Mouse (Mus musculus) forebrain, embryonic 13.5 days (tissue): ENCODE data around the gene Spindoc. TPM values are rescaled to one million over a fixed set of nuclear protein-coding genes. Genes with fewer than 3 reads are reported as not detected.
A peak's percentile ranks its signal among the peaks of the same experiment; 100 is the strongest.
"Not testable (repeated sequence)": the region's sequence is repeated elsewhere in the genome, so short reads cannot be mapped to it uniquely, and the experiment has no call there.

Experiments
- ATAC-seq: fragments of 200-750 bp; cut with Nextera tagmentation; 2 replicates; pipeline ENCODE4 v1.8.0; 2017
- H3K27ac ChIP-seq: fragments of 300-500 bp; sonication (generic); 2 replicates; pipeline ENCODE4 v1.5.1; 2015; ENCODE audit warnings: inconsistent platforms, mild to moderate bottlenecking, moderate library complexity
- H3K27me3 ChIP-seq: fragments of 300-500 bp; sonication (generic); 2 replicates; pipeline ENCODE4 v1.6.1; 2015; ENCODE audit warnings: mild to moderate bottlenecking, inconsistent platforms
- H3K36me3 ChIP-seq: fragments of 300-500 bp; sonication (generic); 2 replicates; pipeline ENCODE4 v1.6.1; 2015; ENCODE audit warnings: mild to moderate bottlenecking, inconsistent platforms; ENCODE audit not compliant: poor library complexity, severe bottlenecking
- H3K4me1 ChIP-seq: fragments of 300-500 bp; sonication (generic); 2 replicates; pipeline ENCODE4 v1.6.1; 2015; ENCODE audit warnings: inconsistent platforms
- H3K4me2 ChIP-seq: fragments of 300-500 bp; sonication (generic); 2 replicates; pipeline ENCODE4 v1.6.1; 2015; ENCODE audit warnings: inconsistent platforms, mild to moderate bottlenecking, moderate library complexity
- H3K4me3 ChIP-seq: fragments of 300-500 bp; sonication (generic); 2 replicates; pipeline ENCODE4 v1.5.1; 2015; ENCODE audit warnings: mild to moderate bottlenecking, inconsistent platforms
- H3K9ac ChIP-seq: fragments of 300-500 bp; sonication (generic); 2 replicates; pipeline ENCODE4 v1.6.1; 2015; ENCODE audit warnings: mild to moderate bottlenecking, inconsistent platforms
- H3K9me3 ChIP-seq: fragments of 300-500 bp; sonication (generic); replicated peaks from 2 replicates; pipeline ENCODE4 v1.6.1; 2016; ENCODE audit warnings: inconsistent platforms
- WGBS: fragments of 180-500 bp; shearing (Covaris S2); methylation state at CpG from one replicate; pipeline ENCODE4 v1.1.7; 2015; 5-methylcytosine and 5-hydroxymethylcytosine counted together
- polyA plus RNA-seq: library from polyadenylated mRNA; unstranded; fragments of >200 nt; fragmentation: Nextera tagmentation; extraction: Ambion mirVana; gene quantifications from 2 replicates; pipeline ENCODE4 v1.2.1, GENCODE M21; 2015

Gene Spindoc
- polyA plus RNA-seq, 1 experiment from 2014 or later = 47.5 TPM

DNA sequence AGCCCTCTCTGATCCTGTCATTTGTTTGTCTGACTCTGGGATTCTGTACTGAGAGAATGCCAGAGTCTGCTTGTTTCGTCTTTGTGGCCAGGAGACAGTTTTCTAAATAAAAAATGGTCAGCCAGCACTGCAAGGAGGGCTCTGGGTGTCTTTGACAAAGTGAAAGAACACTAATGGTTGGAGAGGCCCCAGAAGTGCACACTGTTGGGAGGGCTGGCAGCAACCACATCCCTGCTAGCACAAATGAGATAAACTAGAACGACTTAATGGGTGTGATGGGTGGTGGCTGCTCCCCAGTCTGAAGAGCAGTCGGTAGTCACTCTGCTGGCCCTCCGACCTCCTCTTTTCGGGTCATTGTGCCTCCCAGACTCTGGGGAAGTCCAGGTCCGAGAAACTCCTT lies 36.3 kb upstream of the Spindoc start:
- no peaks in the 10 kb centered on the region for H3K9me3 ChIP-seq
- H3K4me1 ChIP-seq = peaks cover 68% of the 10 kb centered on the region
- H3K27me3 ChIP-seq = no peaks in the 10 kb centered on the region
- ATAC-seq = no peak
- H3K4me3 ChIP-seq = peak overlapping the region; percentile 85
- peaks cover 42% of the 10 kb centered on the region for H3K36me3 ChIP-seq
- H3K9ac ChIP-seq = peak overlapping the region; percentile 99
- peak overlapping the region; percentile 88 for H3K4me2 ChIP-seq
- 17% methylated on average over 6 of the region's 6 CpGs for WGBS
- peak overlapping the region; percentile 98 for H3K27ac ChIP-seq

DNA sequence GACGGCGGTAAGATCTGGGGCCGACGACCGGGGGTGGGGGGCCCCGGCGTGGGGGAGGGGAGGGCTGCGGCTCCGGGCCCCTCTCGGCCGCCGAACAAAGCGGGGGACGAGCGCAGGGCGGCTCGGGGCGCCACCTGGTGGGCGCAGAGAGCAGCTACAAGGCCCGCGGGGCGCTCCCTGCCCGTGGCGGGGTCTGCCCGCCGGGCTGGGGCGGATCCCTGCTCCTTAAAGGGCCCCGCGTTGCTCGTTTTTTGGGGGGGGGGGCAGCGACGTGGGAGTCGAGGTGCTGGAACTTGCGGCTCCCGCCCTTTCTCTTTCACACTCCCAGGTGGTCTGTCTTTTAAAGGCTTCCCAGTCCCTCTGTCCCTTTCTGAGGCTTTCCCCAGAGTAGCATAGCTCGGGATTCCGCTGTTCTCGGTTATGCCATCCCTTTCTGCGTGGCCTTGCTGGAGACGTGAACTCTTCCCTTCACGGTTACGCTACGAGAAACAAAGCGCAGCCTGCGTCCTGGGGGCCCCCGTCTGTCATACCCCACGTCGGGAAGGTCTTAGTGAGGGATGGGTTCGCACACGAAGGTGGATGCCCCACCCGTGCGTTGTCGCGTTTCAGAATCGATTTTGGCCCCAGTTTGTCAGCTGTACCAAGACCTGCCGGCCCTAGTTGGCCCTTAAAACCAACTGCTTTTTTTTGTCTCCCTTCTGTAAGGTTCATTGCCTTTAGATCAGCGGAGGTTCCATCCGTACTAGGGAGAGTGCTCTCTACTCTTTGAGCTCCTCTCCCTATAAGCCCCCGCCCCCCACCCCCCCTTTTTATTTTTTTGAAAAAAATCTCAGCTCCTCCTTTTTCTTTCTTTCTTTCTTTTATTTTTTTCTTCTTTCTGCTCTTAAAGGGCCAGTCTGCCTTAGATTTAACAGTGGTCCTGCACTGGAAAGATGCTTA lies 35.4 kb upstream of the Spindoc start:
- Histone ChIP-seq H3K4me1 (peaks cover 58% of the 10 kb centered on the region), H3K4me3 (peak overlapping the region; percentile 85), H3K36me3 (peaks cover 35% of the 10 kb centered on the region), H3K27me3 (no peaks in the 10 kb centered on the region), H3K27ac (peak overlapping the region; percentile 98), H3K4me2 (peak overlapping the region; percentile 88), H3K9me3 (no peaks in the 10 kb centered on the region), H3K9ac (peak overlapping the region; percentile 99)
- under 1% methylated on average over 35 of the region's 59 CpGs for WGBS
- peak; percentile 71 for ATAC-seq

DNA sequence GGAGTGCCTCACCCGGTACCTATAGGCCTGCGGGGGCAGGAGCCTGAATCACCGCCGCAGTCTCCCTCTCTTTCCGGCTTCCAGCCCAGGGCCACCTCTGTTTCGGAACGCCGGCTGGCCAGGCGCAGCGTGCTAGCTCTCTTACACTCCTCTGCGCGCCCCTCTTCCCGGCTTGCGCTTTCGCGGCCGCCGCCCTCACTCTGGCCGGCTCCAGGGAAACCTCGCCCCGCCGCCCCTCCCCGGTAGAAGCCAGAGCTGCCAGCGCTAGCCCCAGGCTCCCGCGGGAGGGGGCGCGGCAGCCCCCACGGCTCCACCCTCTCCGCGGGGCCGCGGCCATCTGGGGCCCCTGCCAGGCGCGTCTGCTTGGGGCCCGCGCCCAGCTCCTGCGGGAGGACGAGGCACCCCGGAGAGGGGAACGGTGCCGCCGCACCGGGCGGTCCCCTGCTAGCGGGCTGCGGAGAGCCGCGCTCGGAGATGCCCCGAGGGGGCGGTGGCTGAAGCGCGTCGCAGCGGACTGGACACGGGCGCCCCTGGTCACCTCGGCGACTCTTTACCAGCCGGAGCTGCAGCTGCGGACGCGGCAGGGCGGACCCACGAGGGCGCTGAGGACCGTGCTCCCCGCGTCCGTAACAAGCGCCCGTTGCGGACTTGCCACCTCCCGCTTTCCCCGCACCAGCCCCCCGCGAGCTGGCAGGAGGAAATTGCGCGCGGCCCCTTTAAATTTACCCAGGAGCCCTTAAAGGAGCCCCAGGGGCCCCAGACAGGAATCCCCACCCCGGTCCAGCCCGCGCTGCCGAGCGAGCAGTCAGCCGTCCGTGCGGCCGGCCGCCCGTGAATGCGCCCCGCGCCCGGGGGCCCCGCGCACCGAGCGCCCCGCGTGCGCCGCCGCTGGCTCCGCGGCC lies 34.3 kb upstream of the Spindoc start, which contains the start of gene 2700081O15Rik:
Gene 2700081O15Rik (plus strand): TSS at position 792 of the 902 bp plus-strand sequence.
- ATAC-seq = peak; percentile 60
- H3K9ac ChIP-seq = peak within 1 kb of the TSS; percentile 99
- WGBS = under 1% methylated on average over 62 of the region's 107 CpGs
- peaks cover 24% of the 10 kb centered on the region for H3K36me3 ChIP-seq
- peak within 1 kb of the TSS; percentile 98 for H3K27ac ChIP-seq
- peaks cover 47% of the 10 kb centered on the region for H3K4me1 ChIP-seq
- peak within 1 kb of the TSS; percentile 85 for H3K4me3 ChIP-seq
- peak within 1 kb of the TSS; percentile 88 for H3K4me2 ChIP-seq
- H3K9me3 ChIP-seq = no peaks in the 10 kb centered on the region
- no peaks in the 10 kb centered on the region for H3K27me3 ChIP-seq

DNA sequence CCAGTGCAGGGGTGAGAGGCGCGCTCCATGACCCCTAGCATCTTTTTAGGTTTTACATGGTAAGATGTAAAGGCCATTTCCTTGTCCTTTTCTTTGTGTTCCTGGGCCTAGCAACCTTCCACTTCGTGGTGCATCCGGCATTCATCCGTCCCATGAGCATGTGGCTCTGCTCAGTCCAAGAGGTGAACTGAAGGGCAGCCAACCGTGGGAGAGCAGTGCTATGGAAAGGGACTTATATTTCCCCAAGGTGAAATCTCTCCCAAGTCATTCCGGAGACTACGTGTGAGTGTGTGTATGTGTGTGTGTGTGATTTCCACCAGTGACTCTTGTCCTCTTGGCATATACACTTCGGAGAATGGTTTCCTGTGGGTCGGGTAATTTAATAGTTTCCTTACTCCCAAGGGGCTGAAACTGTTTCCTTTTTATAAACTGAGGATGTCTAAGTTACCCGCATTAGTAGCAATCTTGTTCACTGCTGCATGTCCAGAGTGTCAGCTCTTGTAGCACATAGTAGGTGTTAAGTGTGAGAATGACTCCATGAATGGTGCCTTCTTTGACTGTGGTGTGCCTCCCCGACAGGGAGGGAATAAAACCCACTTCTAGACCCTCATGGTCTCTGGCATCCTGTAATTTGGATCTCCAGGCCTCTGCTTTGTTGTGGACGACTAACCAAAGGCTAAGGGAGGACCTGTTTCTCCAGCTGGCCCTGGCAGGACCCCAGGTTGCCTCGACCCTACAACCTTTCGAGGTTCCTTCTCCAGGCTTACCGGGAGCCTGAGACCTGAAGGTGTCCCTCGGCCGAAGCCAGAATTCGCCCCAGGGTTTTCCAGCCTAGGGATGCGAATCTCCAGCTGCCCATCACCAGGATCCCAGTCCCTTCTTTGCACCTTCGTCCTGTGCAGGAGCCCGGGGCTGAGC lies 33.4 kb upstream of the Spindoc start:
- peak overlapping the region; percentile 98 for H3K27ac ChIP-seq
- 40% methylated on average over 22 of the region's 22 CpGs for WGBS
- peaks cover 38% of the 10 kb centered on the region for H3K4me1 ChIP-seq
- H3K4me3 ChIP-seq = peak overlapping the region; percentile 85
- peaks cover 15% of the 10 kb centered on the region for H3K36me3 ChIP-seq
- H3K4me2 ChIP-seq = peak overlapping the region; percentile 88
- ATAC-seq = no peak; the same call in 1 of the 2 replicates
- H3K9me3 ChIP-seq = no peaks in the 10 kb centered on the region
- H3K27me3 ChIP-seq = no peaks in the 10 kb centered on the region
- peak overlapping the region; percentile 99 for H3K9ac ChIP-seq

DNA sequence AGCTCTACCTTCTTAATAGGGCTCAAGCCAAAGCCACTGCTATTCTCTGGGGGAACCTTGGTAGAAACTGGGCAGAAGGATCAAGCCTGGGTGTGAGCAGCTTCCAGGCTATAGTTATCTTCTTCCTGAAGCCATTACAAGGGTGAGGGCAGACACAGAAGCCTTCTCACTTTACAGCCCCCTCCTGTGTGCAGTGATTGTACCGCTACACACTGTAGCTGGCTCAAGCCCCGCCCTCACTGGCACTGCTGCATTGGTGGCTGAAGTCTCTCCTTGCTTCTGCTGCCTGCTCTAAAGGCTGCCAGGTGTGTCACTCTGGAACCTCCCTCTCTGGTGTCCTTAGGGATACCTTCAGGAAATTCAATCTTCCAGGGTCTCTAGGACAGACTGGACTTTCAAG lies 29.6 kb upstream of the Spindoc start:
- no peak overlapping the region for H3K4me2 ChIP-seq
- no peak for ATAC-seq
- no peak overlapping the region for H3K27ac ChIP-seq
- no peak overlapping the region for H3K4me3 ChIP-seq
- peaks cover 4% of the 10 kb centered on the region; the same call in 1 of the 2 replicates for H3K9me3 ChIP-seq
- no peaks in the 10 kb centered on the region for H3K27me3 ChIP-seq
- peaks cover 12% of the 10 kb centered on the region for H3K4me1 ChIP-seq
- H3K9ac ChIP-seq = no peak overlapping the region
- H3K36me3 ChIP-seq = no peaks in the 10 kb centered on the region
- 57% methylated on average over 2 of the region's 2 CpGs for whole genome bisulfite sequencing

DNA sequence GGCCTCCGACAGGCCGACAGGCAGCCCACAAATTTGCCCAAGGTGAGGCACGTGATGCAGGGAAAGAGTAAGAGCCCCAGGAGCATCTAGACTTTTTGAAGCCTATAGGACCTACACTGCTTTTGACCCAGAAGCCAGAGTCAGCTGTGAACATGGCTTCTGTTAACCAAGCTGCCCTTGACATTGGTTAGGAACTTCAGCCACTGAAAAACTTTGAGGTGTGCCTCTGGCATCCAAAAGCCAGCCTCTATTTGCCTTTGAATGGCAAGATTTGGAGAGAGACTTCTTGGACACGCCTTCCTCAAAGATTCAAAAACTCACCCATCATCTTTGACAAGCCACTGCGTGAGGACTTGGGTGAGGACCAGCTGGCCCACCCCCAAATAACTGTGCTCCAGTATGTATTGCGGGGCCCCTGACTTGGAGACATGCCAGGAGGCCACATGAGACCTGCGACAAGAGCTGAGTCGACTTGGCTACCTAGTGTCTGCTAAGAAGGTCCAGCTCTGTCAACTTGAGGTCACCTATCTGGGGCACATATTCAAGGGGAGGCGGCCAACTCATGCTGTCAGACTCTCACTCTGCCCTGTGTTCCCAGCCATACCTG lies 21.9 kb upstream of the Spindoc start:
- peaks cover 3% of the 10 kb centered on the region for H3K27me3 ChIP-seq
- WGBS = 72% methylated on average over 9 of the region's 9 CpGs
- ATAC-seq = no peak

DNA sequence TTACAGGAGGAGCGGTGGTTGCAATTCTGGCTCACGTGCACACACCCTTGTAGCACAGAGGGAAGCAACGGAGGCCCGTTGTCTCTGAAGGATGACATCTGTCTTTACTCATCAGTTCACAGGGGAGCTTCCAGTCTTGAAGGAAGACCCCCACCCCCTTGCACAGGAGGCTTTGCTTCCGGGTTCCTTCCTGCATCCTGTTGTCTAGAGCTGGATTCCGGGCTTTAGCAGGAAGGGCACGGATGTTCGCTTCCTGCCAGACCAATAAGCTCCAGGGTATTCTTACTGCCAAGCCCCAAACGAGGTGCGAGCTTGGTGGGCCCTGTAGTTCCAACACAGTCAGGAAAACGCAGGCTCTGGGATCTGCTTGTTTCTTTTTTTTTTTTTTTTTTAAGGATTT lies 17.8 kb upstream of the Spindoc start:
- Histone ChIP-seq H3K27ac (no peak overlapping the region), H3K4me1 (0 out of 2 replicates have a peak, but pooled peaks cover 5% of the 10 kb centered on the region), H3K36me3 (no peaks in the 10 kb centered on the region), H3K9me3 (no peaks in the 10 kb centered on the region), H3K9ac (no peak overlapping the region), H3K4me3 (no peak overlapping the region), H3K4me2 (no peak overlapping the region), H3K27me3 (peaks cover 8% of the 10 kb centered on the region)
- 85% methylated on average over 11 of the region's 11 CpGs for WGBS
- ATAC-seq = no peak

More for the DNA sequence above, 21.9 kb upstream of the Spindoc start:
- Histone ChIP-seq H3K4me1 (0 out of 2 replicates have a peak, but pooled peaks cover 5% of the 10 kb centered on the region), H3K36me3 (no peaks in the 10 kb centered on the region), H3K27ac (no peak overlapping the region), H3K9ac (no peak overlapping the region), H3K4me3 (no peak overlapping the region), H3K4me2 (no peak overlapping the region), H3K9me3 (peaks cover 4% of the 10 kb centered on the region; the same call in 1 of the 2 replicates)

DNA sequence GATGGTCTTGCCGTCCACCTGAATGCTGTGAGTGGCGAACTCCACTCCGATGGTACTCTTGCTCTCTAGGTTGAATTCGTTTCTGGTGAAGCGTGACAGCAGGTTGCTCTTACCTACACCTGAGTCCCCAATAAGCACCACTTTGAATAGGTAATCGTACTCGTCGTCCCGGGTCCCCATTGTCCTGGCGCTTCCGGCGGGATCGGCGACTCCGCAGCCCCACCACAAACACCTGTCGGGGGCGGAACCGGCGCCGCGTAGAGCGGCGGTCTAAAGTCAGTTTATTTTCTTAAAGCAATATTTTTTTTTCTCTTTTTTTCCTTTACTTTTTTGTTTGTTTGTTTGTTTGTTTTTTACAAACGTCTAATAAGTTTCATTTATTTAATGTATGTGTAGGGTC lies 16.1 kb upstream of the Spindoc start:
- H3K27ac ChIP-seq, H3K9ac ChIP-seq, ATAC-seq, H3K4me2 ChIP-seq, H3K36me3 ChIP-seq, H3K4me3 ChIP-seq, H3K4me1 ChIP-seq, H3K27me3 ChIP-seq, H3K9me3 ChIP-seq: not testable (repeated sequence)
- 43% methylated on average over 24 of the region's 24 CpGs for WGBS

DNA sequence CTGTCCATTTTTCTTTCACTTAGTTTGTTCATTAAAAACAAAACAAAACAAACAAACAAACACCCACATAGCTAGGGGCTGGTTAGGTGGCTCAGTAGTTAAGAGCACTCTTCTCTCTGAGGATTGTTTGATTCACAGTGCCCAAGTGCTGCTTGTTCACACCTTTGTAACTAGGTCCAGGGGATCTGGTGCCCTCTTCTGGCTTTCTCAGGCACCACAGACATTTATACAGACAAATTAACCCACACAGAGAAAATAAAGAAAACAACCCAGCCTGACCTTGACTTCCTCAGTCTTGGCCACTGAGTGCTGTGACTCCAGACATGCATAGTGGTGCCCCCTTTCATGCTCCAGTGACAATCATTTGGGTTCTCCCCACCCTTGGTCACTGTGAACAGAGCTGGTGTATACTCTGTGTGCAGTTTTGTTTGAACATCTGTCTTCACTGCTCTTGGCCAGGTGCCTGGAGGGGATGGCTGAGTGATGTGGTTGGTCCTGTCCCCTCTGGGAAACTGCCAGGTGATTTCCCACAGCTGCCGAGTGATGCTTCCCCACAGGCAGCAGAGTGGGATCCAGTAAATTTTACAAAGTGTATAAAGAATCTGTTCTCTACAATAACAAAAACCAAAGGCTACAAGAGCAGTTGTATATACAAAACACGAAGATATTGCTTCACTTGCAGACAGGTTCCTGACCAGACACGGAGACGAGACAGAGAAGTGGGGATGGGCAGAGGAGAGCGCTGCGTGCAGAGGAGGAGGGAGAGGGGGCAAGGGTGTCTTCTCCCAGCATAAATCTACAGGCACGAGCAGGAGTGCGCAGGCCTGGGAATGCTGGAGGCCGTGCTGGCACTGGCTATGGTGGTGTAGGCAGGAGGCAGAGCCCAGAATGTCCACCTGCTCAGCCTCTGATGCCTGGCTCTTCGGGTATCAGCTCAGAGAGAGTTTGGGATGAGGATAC lies 14.4 kb upstream of the Spindoc start:
- ATAC-seq, H3K9ac ChIP-seq, H3K4me2 ChIP-seq, H3K27ac ChIP-seq, H3K4me1 ChIP-seq, H3K9me3 ChIP-seq, H3K36me3 ChIP-seq, H3K27me3 ChIP-seq, H3K4me3 ChIP-seq: not testable (repeated sequence)
- WGBS = 79% methylated on average over 10 of the region's 10 CpGs

DNA sequence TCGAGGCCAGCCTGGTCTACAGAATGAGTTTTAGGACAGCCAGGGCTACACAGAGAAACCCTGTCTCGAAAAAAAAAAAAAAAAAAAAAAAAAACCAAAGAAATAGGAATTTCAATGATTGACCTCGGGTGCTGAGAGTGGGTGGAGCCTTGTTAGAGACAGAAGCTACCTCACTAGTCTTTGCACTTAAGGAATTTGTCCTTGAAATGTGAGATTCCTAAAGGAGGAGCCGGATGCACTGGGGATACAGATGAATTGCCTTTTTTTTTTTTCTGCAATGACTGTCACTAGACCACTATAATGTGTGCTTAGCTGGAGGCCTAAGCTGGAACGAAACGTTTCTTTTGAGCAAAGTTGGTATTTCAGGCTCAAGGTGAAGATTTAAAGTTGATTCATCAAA lies 5.7 kb upstream of the Spindoc start:
- 87% methylated on average over 6 of the region's 6 CpGs for WGBS
- H3K4me2 ChIP-seq = no peak overlapping the region
- H3K4me3 ChIP-seq = no peak overlapping the region
- H3K9me3 ChIP-seq = 0 out of 2 replicates have a peak, but pooled peaks cover 14% of the 10 kb centered on the region
- H3K4me1 ChIP-seq = peaks cover 11% of the 10 kb centered on the region
- H3K27me3 ChIP-seq = no peaks in the 10 kb centered on the region
- peaks cover 8% of the 10 kb centered on the region; the same call in 1 of the 2 replicates for H3K36me3 ChIP-seq
- no peak overlapping the region for H3K27ac ChIP-seq
- no peak for ATAC-seq
- H3K9ac ChIP-seq = no peak overlapping the region
